In genomic region chr8:84388773-84389172, GRCm38 (mm10) we compare ENCODE assay signal across 10 mouse cellular contexts. TPM values are rescaled to one million over a fixed set of nuclear protein-coding genes. Genes with fewer than 3 reads are reported as not detected.
DNase-seq lines count a peak whose midpoint lies in the region; ATAC-seq lines count a peak whose summit lies in the region.
"Had no signal": no experiment of that assay in that cellular context is flagged by ENCODE, and none has a peak within 500 bp of the region (broad histone marks: within the 10 kb centered on the region; RNA-seq: fewer than 3 reads in every experiment).

No protein-coding gene starts in this region.

- peaks cover 23% of the 10 kb centered on the region for H3K4me1 ChIP-seq in heart, embryonic 15.5 days (replicated peaks)
- peaks cover 10% of the 10 kb centered on the region for H3K4me1 ChIP-seq in intestine, embryonic 14.5 days (replicated peaks; ENCODE audit: control insufficient read depth, insufficient read depth, low read length)
- peaks cover 10% of the 10 kb centered on the region; the same call in 1 of the 2 replicates for H3K4me1 ChIP-seq in kidney, embryonic 15.5 days
- H3K4me1 ChIP-seq: limb, embryonic 15.5 days had no signal

- H3K27me3 ChIP-seq in heart, embryonic 15.5 days: no peaks in the 10 kb centered on the region
- H3K27me3 ChIP-seq in intestine, embryonic 14.5 days (replicated peaks; ENCODE audit: control insufficient read depth, insufficient read depth, low read length): no peaks in the 10 kb centered on the region
- H3K27me3 ChIP-seq in kidney, embryonic 15.5 days: no peaks in the 10 kb centered on the region
- H3K27me3 ChIP-seq: limb, embryonic 15.5 days had no signal

- 18% methylated on average over 9 of the region's 9 CpGs for WGBS in heart, embryonic 15.5 days
- WGBS in intestine, embryonic 14.5 days: 44% methylated on average over 9 of the region's 9 CpGs
- WGBS in kidney, embryonic 15.5 days: 52% methylated on average over 9 of the region's 9 CpGs

- H3K36me3 ChIP-seq in heart, embryonic 15.5 days: no peaks in the 10 kb centered on the region
- no peaks in the 10 kb centered on the region for H3K36me3 ChIP-seq in intestine, embryonic 14.5 days (ENCODE audit: control insufficient read depth, insufficient read depth, low read length)
- H3K36me3 ChIP-seq in kidney, embryonic 15.5 days: no peaks in the 10 kb centered on the region
- H3K36me3 ChIP-seq: limb, embryonic 15.5 days had no signal

- ATAC-seq in heart, embryonic 15.5 days (replicated peaks; ENCODE audit: insufficient number of reproducible peaks, insufficient read depth, low FRiP score, low read depth): peak; percentile 83
- no peak for ATAC-seq in intestine, embryonic 14.5 days (replicated peaks; ENCODE audit: low FRiP score, low TSS enrichment, low read depth)
- ATAC-seq in kidney, embryonic 15.5 days (replicated peaks; ENCODE audit: low FRiP score): no peak
- ATAC-seq: forebrain, postnatal 0 days had no signal

- DNase-seq in heart, postnatal 25 days (ENCODE audit: low spot score): no peak
- no peak for DNase-seq in intestine, embryonic 14.5 days (ENCODE audit: low spot score)
- peak; percentile 35 to 64 for DNase-seq in lung, postnatal 4 days
- no peak for DNase-seq in urinary bladder, postnatal 36 days (ENCODE audit: low spot score in 2 of 2)
- no peak for DNase-seq in T-cell, adult 2 months (ENCODE audit: low spot score)
- DNase-seq: forebrain, postnatal 0 days; gastrocnemius, postnatal 36 days had no signal

- H3K4me3 ChIP-seq in heart, embryonic 15.5 days: no peak overlapping the region
- H3K4me3 ChIP-seq in intestine, embryonic 14.5 days (ENCODE audit: low read depth, low read length): no peak overlapping the region
- H3K4me3 ChIP-seq in kidney, embryonic 15.5 days (replicated peaks): no peak overlapping the region
- H3K4me3 ChIP-seq: limb, embryonic 15.5 days had no signal

- intact Hi-C loops in heart, postnatal 25 days (cut with DNase I): no loop called here

- peak overlapping the region; percentile 68 for H3K27ac ChIP-seq in heart, embryonic 15.5 days
- H3K27ac ChIP-seq in intestine, embryonic 14.5 days (ENCODE audit: low read depth): peak overlapping the region; percentile 10; the same call in 1 of the 2 replicates
- H3K27ac ChIP-seq in kidney, embryonic 15.5 days: peak overlapping the region; percentile 45; the same call in 1 of the 2 replicates
- H3K27ac ChIP-seq: limb, embryonic 15.5 days had no signal

- peak overlapping the region; percentile 14; the same call in 1 of the 2 replicates for H3K4me2 ChIP-seq in heart, embryonic 15.5 days
- no peak overlapping the region for H3K4me2 ChIP-seq in intestine, embryonic 14.5 days (ENCODE audit: low read length)
- H3K4me2 ChIP-seq in kidney, embryonic 15.5 days: 0 out of 2 replicates have a peak overlapping the region, but pooled peaks have one; percentile 3
- H3K4me2 ChIP-seq: limb, embryonic 15.5 days had no signal

- no peaks in the 10 kb centered on the region for H3K9me3 ChIP-seq in heart, embryonic 15.5 days (replicated peaks)
- no peaks in the 10 kb centered on the region for H3K9me3 ChIP-seq in intestine, embryonic 14.5 days (ENCODE audit: control insufficient read depth, low read length)
- no peaks in the 10 kb centered on the region for H3K9me3 ChIP-seq in kidney, embryonic 15.5 days (replicated peaks)
- H3K9me3 ChIP-seq: limb, embryonic 15.5 days had no signal

- no peak overlapping the region for H3K9ac ChIP-seq in heart, embryonic 15.5 days
- no peak overlapping the region for H3K9ac ChIP-seq in intestine, embryonic 14.5 days (ENCODE audit: low read length)
- no peak overlapping the region for H3K9ac ChIP-seq in kidney, embryonic 15.5 days
- H3K9ac ChIP-seq: forebrain, postnatal 0 days; limb, embryonic 15.5 days had no signal

RNA-seq across cellular contexts. Expression of gene Cacna1a, which starts 0.5 kb away (rescaled TPM):
- polyA plus RNA-seq in heart, embryonic 15.5 days (2015; fragmentation: Nextera tagmentation; extraction: Ambion mirVana): 7.2 and 8.3 TPM in 2 replicates
- 1 to 10 TPM; 2.5 to 3.2 TPM for total RNA-seq in heart, postnatal 25 days (2021)
- polyA plus RNA-seq in intestine, embryonic 14.5 days (2014; fragmentation: Nextera tagmentation; extraction: Ambion mirVana): 4.6 and 5.1 TPM in 2 replicates
- 2.2 and 4.0 TPM in 2 replicates for polyA plus RNA-seq in kidney, embryonic 15.5 days (2015; fragmentation: Nextera tagmentation; extraction: Ambion mirVana)

Comparison
In these comparisons a context has a peak if more than half of its experiments do, and no peak if none do; other contexts are left out.
1. H3K27ac ChIP-seq: peak in every context shown above with its lines; median percentile 68 in heart, embryonic 15.5 days; 45 in kidney, embryonic 15.5 days; 10 in intestine, embryonic 14.5 days.
2. DNase-seq: peak in lung, postnatal 4 days (2 of 2); none in heart, postnatal 25 days (single experiment), intestine, embryonic 14.5 days (single experiment), urinary bladder, postnatal 36 days (0 of 2) and T-cell, adult 2 months (single experiment).